Mouse (Mus musculus) lung, adult 2 months (tissue): ENCODE results near the gene Gm8300. TPM values are rescaled to one million over a fixed set of nuclear protein-coding genes. Genes with fewer than 3 reads are reported as not detected.
"Not testable (repeated sequence)": the region's sequence is repeated elsewhere in the genome, so short reads cannot be mapped to it uniquely, and the experiment has no call there.

Experiments used
- DNase-seq: peaks from one replicate; pipeline ENCODE4 v3.0.0; 2022
- H3K4me1 ChIP-seq: fragments of 200-500 bp; 2 replicates; pipeline ENCODE4 v1.6.1; 2011; ENCODE audit warnings: low read length; ENCODE audit not compliant: control insufficient read depth, insufficient read depth
- H3K4me3 ChIP-seq: fragments of 200-500 bp; replicated peaks from 2 replicates; pipeline ENCODE3; 2011; ENCODE audit warnings: low read depth, mild to moderate bottlenecking, control low read depth, low read length; ENCODE audit errors: extremely low read depth
- CTCF ChIP-seq: fragments of 200-500 bp; IDR thresholded peaks from 2 replicates; pipeline ENCODE4 v1.5.1; 2011; ENCODE audit warnings: mild to moderate bottlenecking, low read length, control low read depth; ENCODE audit not compliant: insufficient read depth
- POLR2A ChIP-seq: fragments of 200-500 bp; IDR thresholded peaks from 2 replicates; pipeline ENCODE4 v1.6.1; 2011; ENCODE audit warnings: low read depth, mild to moderate bottlenecking, control low read depth, low read length, borderline replicate concordance; ENCODE audit errors: extremely low read depth
- WGBS: fragments of 180-500 bp; shearing (Covaris S2); methylation state at CpG from one replicate; pipeline ENCODE4 v1.1.7; 2018; 5-methylcytosine and 5-hydroxymethylcytosine counted together
- polyA plus RNA-seq: library from polyadenylated mRNA; depleted of rRNA; stranded (reverse); fragments of >200 nt; gene quantifications from 2 replicates; pipeline ENCODE4 v1.2.3, GENCODE M21; 2012; rRNA removed

The Gm8300 gene
- polyA plus RNA-seq = not detected in 2 replicates

GRCm38 (mm10) chr12:87514016-87514415, at the start of gene Gm8300:
TSS of gene Gm8300 (plus strand) at chr12:87514316.
- not testable (repeated sequence) for H3K4me3 ChIP-seq, DNase-seq, H3K4me1 ChIP-seq
- WGBS = 79% methylated on average over 4 of the region's 4 CpGs

DNA sequence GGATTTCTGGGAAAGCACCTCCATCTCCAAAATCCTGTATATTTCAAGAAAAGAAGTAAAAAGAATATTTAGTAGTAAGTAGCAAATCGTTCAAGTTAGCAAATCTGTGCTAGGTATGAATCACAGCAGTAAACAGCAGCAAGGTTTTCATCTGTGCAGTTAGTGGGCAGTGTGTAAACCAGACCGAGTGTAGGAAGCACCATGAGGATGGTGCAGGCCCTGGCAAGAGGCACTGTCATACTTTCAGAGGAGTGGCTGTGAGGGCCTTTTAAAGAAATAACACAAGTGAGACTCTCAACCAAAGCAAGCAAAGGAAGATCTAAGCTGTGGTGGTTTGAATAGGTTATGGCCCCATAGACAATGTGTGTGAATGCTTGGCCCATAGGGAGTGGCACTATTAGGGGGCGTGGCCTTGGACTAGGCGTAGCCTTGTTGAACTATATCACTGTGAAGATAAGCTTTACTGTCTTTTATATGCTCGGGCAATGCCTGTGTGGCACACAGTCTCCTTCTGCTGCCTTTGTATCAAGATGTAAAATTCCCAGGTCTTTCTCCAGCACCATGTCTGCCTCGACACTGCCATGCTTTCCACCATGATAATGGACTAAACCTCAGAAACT, 49.3 kb upstream of the Gm8300 start:
- Histone ChIP-seq H3K4me1 (no peaks in the 10 kb centered on the region; the same call in 1 of the 2 replicates), H3K4me3 (no peak overlapping the region)
- no peak for DNase-seq
- whole genome bisulfite sequencing = 82% methylated on average over 6 of the region's 6 CpGs
- TF ChIP-seq POLR2A = no peak
- TF ChIP-seq CTCF = no peak

DNA sequence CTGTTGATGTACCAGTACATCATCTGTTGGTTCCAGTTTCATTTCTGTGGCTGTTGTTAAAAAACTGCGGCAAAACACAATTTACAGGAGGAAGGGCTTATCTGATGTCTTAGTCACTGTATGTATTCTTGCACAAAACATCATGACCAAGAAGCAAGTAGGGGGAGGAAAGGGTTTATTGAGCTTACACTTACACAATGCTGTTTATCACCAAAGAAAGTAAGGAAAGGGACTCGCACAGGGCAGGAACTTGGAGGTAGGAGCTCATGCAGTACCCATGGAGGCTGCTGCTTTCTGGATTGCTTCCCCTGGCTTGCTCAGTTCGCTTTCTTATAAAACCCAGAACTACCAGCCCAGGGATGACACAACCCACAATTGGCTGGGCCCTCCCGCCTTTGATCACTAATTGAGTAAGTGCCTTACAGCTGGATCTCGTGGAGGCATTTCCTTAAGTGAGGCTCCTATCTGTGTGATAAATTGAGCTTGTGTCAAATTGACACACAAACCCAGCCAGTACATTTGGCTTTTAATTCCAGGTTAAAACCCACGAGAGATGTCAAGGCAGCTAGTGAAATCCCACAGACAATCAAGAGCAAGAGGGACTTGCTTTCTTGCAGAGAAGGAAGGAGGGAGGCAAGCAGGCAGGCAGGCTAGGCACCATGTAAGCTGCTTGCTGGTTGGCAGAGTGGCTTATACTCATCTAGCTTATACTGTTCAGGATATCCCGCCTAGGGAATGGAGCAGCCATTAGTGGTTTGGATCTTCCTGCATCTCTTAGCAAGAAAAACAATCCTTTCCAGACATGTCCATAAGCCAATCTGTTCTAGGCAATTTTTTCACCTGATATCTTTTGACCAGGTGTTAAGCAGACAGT, 43.6 kb upstream of the Gm8300 start:
- DNase-seq = no peak
- no peak for TF ChIP-seq CTCF
- TF ChIP-seq POLR2A = no peak
- H3K4me1 ChIP-seq = peaks cover 6% of the 10 kb centered on the region
- no peak overlapping the region for H3K4me3 ChIP-seq
- 47% methylated on average over 7 of the region's 7 CpGs for WGBS

DNA sequence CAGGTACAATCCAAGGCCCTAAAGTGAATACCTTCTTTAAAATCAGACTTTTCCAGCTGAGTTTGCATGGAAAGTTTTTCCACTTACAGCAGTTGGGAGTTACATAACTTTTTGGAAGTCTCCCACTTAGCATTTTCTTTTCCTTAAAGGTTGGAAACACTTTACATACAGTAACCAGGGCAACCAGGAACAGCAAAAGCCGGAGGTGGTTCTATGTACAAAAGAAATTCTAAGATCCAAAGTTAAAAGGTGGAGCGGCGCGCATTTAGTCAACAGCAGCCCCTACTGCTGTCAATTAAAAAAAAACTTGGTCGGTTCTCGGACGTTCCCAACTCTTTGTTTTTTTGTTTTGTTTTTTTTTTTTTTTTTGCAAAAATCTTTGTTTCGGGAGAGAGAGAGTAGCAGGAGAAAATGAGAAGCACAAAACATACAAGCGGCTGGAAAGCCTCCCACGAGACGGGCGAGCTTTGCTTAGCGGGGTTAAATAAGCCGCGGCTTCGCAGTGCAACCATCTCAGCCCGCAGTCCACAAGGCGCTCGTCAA, 42.6 kb upstream of the Gm8300 start:
- H3K4me3 ChIP-seq = peak overlapping the region; percentile 98
- TF ChIP-seq POLR2A = no peak
- TF ChIP-seq CTCF = no peak
- DNase-seq = no peak
- WGBS = under 1% methylated on average over 19 of the region's 19 CpGs
- peaks cover 6% of the 10 kb centered on the region for H3K4me1 ChIP-seq

GRCm38 (mm10) chr12:87471964-87472786, 41.9 kb upstream of the Gm8300 start, which contains the start of gene Snw1:
TSS of gene Snw1 (minus strand) at chr12:87472274.
- peak within 1 kb of the TSS; percentile 98 for H3K4me3 ChIP-seq
- TF ChIP-seq CTCF = no peak
- TF ChIP-seq POLR2A = peak; percentile 96
- DNase-seq = peak; percentile 88
- peaks cover 6% of the 10 kb centered on the region for H3K4me1 ChIP-seq
- 3% methylated on average over 45 of the region's 45 CpGs for WGBS

DNA sequence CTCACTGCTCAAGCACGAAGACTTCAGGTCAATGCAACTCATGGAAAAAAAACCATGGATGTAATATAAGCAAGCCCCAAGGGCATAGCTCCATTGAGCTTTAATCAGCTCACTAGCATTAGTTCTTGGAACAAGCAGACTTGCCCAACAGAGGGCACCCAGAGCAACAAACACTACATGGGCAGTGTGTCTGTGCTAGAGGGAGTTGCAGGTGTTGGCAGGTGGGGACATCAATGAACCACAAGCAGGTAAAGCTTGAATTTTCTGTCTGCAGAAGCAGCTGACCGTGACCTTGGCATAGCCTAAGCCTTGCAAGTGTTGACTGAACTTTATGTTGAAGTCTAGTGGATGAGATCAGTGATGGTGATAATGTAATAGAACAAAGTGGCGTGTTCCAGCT, 39.4 kb upstream of the Gm8300 start:
- Histone ChIP-seq H3K4me1 (peaks cover 6% of the 10 kb centered on the region), H3K4me3 (no peak overlapping the region)
- WGBS = 73% methylated on average over 3 of the region's 3 CpGs
- TF ChIP-seq CTCF (no peak), POLR2A (no peak)
- no peak for DNase-seq

GRCm38 (mm10) chr12:87482482-87482881, 31.6 kb upstream of the Gm8300 start:
- not testable (repeated sequence) for DNase-seq
- 90% methylated on average over 5 of the region's 5 CpGs for WGBS

GRCm38 (mm10) chr12:87488683-87489082, 25.4 kb upstream of the Gm8300 start:
- 52% methylated on average over 2 of the region's 2 CpGs for WGBS
- not testable (repeated sequence) for H3K4me3 ChIP-seq, DNase-seq, H3K4me1 ChIP-seq

More at GRCm38 (mm10) chr12:87482482-87482881, 31.6 kb upstream of the Gm8300 start:
- not testable (repeated sequence) for H3K4me3 ChIP-seq, H3K4me1 ChIP-seq

DNA sequence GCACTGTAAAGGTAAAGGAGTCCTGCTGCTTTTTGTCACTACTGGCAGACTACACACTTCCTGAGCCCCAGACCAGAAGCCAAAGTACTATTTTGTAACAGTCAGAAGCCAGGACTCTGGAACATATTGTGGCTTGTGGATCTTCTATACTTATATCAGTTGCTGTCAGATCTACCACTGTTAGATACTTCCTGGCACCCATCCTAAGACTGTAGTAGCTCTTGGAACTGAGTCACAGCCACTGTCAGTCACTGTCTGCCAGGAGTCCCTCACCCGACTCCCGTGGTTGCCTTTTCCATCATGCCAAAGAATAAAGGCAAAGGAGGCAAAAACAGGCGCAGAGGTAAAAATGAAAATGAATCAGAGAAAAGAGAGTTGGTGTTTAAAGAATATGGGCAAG, 19.7 kb upstream of the Gm8300 start, which contains the start of gene Gm5788:
Gene Gm5788, plus strand, starts transcription at position 301 of the 400 bp plus-strand sequence.
- not testable (repeated sequence) for DNase-seq, H3K4me1 ChIP-seq, H3K4me3 ChIP-seq
- WGBS = 89% methylated on average over 3 of the region's 3 CpGs

- WGBS = 54% methylated on average over 3 of the region's 3 CpGs
- not testable (repeated sequence) for H3K4me3 ChIP-seq, DNase-seq, H3K4me1 ChIP-seq
These were observed 5.5 kb downstream of the Gm8300 start for GRCm38 (mm10) chr12:87519616-87520015.
